Mouse (Mus musculus) lung, embryonic 14.5 days (tissue): ENCODE data around the gene Dnaja3. TPM values are rescaled to one million over a fixed set of nuclear protein-coding genes. Genes with fewer than 3 reads are reported as not detected.
"Not testable (repeated sequence)": the region's sequence is repeated elsewhere in the genome, so short reads cannot be mapped to it uniquely, and the experiment has no call there.

ENCODE experiments used
- ATAC-seq: fragments of 200-750 bp; cut with Nextera tagmentation; 2 replicates; pipeline ENCODE4 v1.8.0; 2017; ENCODE audit warnings: mild to moderate bottlenecking, moderate TSS enrichment, moderate library complexity; ENCODE audit not compliant: insufficient read depth
- DNase-seq: peaks from one replicate; pipeline ENCODE4 v3.0.0-alpha.2; 2015
- H3K27ac ChIP-seq: fragments of 300-500 bp; sonication (generic); 2 replicates; pipeline ENCODE4 v1.5.1; 2014; ENCODE audit warnings: low read depth, mild to moderate bottlenecking, moderate library complexity
- H3K27me3 ChIP-seq: fragments of 300-500 bp; sonication (generic); 2 replicates; pipeline ENCODE4 v1.6.1; 2014; ENCODE audit warnings: low read length, control low read depth; ENCODE audit not compliant: insufficient read depth
- H3K36me3 ChIP-seq: fragments of 300-500 bp; sonication (generic); 2 replicates; pipeline ENCODE4 v1.6.1; 2014; ENCODE audit warnings: control low read depth; ENCODE audit not compliant: insufficient read depth
- H3K4me1 ChIP-seq: fragments of 300-500 bp; sonication (generic); 2 replicates; pipeline ENCODE4 v1.6.1; 2014; ENCODE audit warnings: antibody characterized with exemption, control low read depth; ENCODE audit not compliant: insufficient read depth
- H3K4me2 ChIP-seq: fragments of 300-500 bp; sonication (generic); 2 replicates; pipeline ENCODE4 v1.6.1; 2014; ENCODE audit warnings: mild to moderate bottlenecking
- H3K4me3 ChIP-seq: fragments of 300-500 bp; sonication (generic); 2 replicates; pipeline ENCODE4 v1.5.1; 2014; ENCODE audit warnings: low read depth, low read length
- H3K9ac ChIP-seq: fragments of 300-500 bp; sonication (generic); 2 replicates; pipeline ENCODE4 v1.6.1; 2014
- H3K9me3 ChIP-seq: fragments of 300-500 bp; sonication (generic); 2 replicates; pipeline ENCODE4 v1.6.1; 2016; ENCODE audit warnings: low read depth, low read length, control low read depth
- CTCF ChIP-seq: IDR thresholded peaks from 2 replicates; pipeline ENCODE4 v1.5.1; 2016; ENCODE audit warnings: antibody characterized with exemption, low read depth
- WGBS: fragments of 180-500 bp; shearing (Covaris S2); extraction: QIAGEN DNeasy Blood & Tissue Kit; methylation state at CpG from one replicate; pipeline ENCODE4 v1.1.7; 2014; 5-methylcytosine and 5-hydroxymethylcytosine counted together
- polyA plus RNA-seq: library from polyadenylated mRNA; unstranded; fragments of >200 nt; fragmentation: Nextera tagmentation; extraction: Ambion mirVana; gene quantifications from 2 replicates; pipeline ENCODE4 v1.2.1, GENCODE M21; 2014

The Dnaja3 gene
- polyA plus RNA-seq, 1 experiment from 2014 or later, result 59.3 TPM

GRCm38 (mm10) chr16:4667190-4667808 lies 27.5 kb downstream of the Dnaja3 start:
- TF ChIP-seq CTCF, result peak; percentile 97
- Histone ChIP-seq H3K4me2 (no peak overlapping the region), H3K4me3 (no peak overlapping the region), H3K9ac (no peak overlapping the region), H3K36me3 (peaks cover 29% of the 10 kb centered on the region; the same call in 1 of the 2 replicates), H3K4me1 (no peaks in the 10 kb centered on the region), H3K27me3 (no peaks in the 10 kb centered on the region), H3K27ac (no peak overlapping the region), H3K9me3 (no peaks in the 10 kb centered on the region)
- DNase-seq (peak; percentile 98), ATAC-seq (peak; percentile 90)
- 26% methylated on average over 3 of the region's 3 CpGs for WGBS

GRCm38 (mm10) chr16:4670317-4670716 lies 30.5 kb downstream of the Dnaja3 start:
- H3K4me1 ChIP-seq, result no peaks in the 10 kb centered on the region
- no peaks in the 10 kb centered on the region for H3K27me3 ChIP-seq
- no peak overlapping the region for H3K4me3 ChIP-seq
- H3K9ac ChIP-seq, result no peak overlapping the region
- H3K36me3 ChIP-seq, result peaks cover 28% of the 10 kb centered on the region
- ATAC-seq (no peak), DNase-seq (no peak)
- 72% methylated on average over 5 of the region's 5 CpGs for WGBS
- no peak overlapping the region for H3K27ac ChIP-seq
- H3K4me2 ChIP-seq, result no peak overlapping the region
- H3K9me3 ChIP-seq, result no peaks in the 10 kb centered on the region
- no peak for TF ChIP-seq CTCF

DNA sequence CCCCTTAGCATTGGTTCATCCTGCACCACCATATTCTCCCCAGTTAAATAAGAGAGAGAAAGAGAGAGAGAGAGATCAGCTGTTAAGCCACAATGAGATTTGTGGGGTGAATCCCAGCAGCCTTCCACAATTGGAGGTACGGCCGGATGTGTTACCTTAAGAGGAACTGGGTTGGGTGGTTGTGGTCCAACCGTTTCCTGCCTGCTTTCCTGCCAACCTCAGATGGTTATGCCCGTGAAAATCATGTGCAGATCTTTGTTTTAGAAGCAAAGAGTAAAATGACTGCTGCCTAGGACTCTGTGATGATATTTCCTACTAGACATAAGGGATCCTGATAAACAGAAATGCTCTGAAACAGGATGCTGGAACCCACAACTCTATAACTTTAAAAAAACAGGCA lies 34.3 kb downstream of the Dnaja3 start:
- Histone ChIP-seq H3K4me3 (no peak overlapping the region), H3K36me3 (peaks cover 14% of the 10 kb centered on the region), H3K4me2 (no peak overlapping the region), H3K27me3 (no peaks in the 10 kb centered on the region), H3K9ac (no peak overlapping the region), H3K4me1 (peaks cover 6% of the 10 kb centered on the region; the same call in 1 of the 2 replicates), H3K9me3 (no peaks in the 10 kb centered on the region), H3K27ac (no peak overlapping the region)
- ATAC-seq (no peak), DNase-seq (no peak)
- no peak for TF ChIP-seq CTCF
- 79% methylated on average over 4 of the region's 4 CpGs for WGBS

- TF ChIP-seq CTCF, result no peak
- H3K4me3 ChIP-seq, result no peak overlapping the region
- H3K27me3 ChIP-seq, result no peaks in the 10 kb centered on the region
- H3K9ac ChIP-seq, result no peak overlapping the region
- H3K9me3 ChIP-seq, result no peaks in the 10 kb centered on the region
- H3K27ac ChIP-seq, result no peak overlapping the region
- H3K36me3 ChIP-seq, result peaks cover 13% of the 10 kb centered on the region
- WGBS, result 88% methylated on average over 5 of the region's 5 CpGs
- H3K4me1 ChIP-seq, result peaks cover 6% of the 10 kb centered on the region; the same call in 1 of the 2 replicates
- DNase-seq, result no peak
- H3K4me2 ChIP-seq, result no peak overlapping the region
- no peak for ATAC-seq
Measured at GRCm38 (mm10) chr16:4676836-4677235, 37.0 kb downstream of the Dnaja3 start.

GRCm38 (mm10) chr16:4678080-4678479 lies 38.3 kb downstream of the Dnaja3 start:
- no peak overlapping the region for H3K4me2 ChIP-seq
- no peak overlapping the region for H3K9ac ChIP-seq
- DNase-seq, result no peak
- peaks cover 13% of the 10 kb centered on the region for H3K36me3 ChIP-seq
- no peaks in the 10 kb centered on the region for H3K9me3 ChIP-seq
- WGBS, result 71% methylated on average over 5 of the region's 5 CpGs
- no peak for ATAC-seq
- no peak for TF ChIP-seq CTCF
- no peak overlapping the region for H3K27ac ChIP-seq
- H3K4me3 ChIP-seq, result no peak overlapping the region
- peaks cover 6% of the 10 kb centered on the region; the same call in 1 of the 2 replicates for H3K4me1 ChIP-seq
- H3K27me3 ChIP-seq, result no peaks in the 10 kb centered on the region

- H3K4me1 ChIP-seq, result peaks cover 6% of the 10 kb centered on the region; the same call in 1 of the 2 replicates
- H3K27ac ChIP-seq, result no peak within 1 kb of the TSS
- peaks cover 13% of the 10 kb centered on the region for H3K36me3 ChIP-seq
- under 1% methylated on average over 47 of the region's 47 CpGs for WGBS
- no peaks in the 10 kb centered on the region for H3K9me3 ChIP-seq
- ATAC-seq (peak; percentile 89), DNase-seq (peak; percentile 96)
- H3K4me2 ChIP-seq, result peak within 1 kb of the TSS; percentile 97
- peak within 1 kb of the TSS; percentile 68 for H3K4me3 ChIP-seq
- no peaks in the 10 kb centered on the region for H3K27me3 ChIP-seq
- peak within 1 kb of the TSS; percentile 69 for H3K9ac ChIP-seq
- TF ChIP-seq CTCF, result no peak
Measured at GRCm38 (mm10) chr16:4679121-4680018, 39.6 kb downstream of the Dnaja3 start, which contains the start of gene Coro7. Coro7 (minus strand) TSS chr16:4679777.

GRCm38 (mm10) chr16:4680922-4681455 lies 41.2 kb downstream of the Dnaja3 start:
- not testable (repeated sequence) for H3K27ac ChIP-seq, H3K4me1 ChIP-seq, H3K4me2 ChIP-seq, H3K9me3 ChIP-seq, ATAC-seq, H3K4me3 ChIP-seq, DNase-seq, H3K36me3 ChIP-seq, H3K27me3 ChIP-seq, H3K9ac ChIP-seq
- WGBS, result 71% methylated on average over 3 of the region's 3 CpGs
